Mouse (Mus musculus) frontal cortex, adult 2 months (tissue): ENCODE data around the gene Ccr1l1. TPM values are rescaled to one million over a fixed set of nuclear protein-coding genes. Genes with fewer than 3 reads are reported as not detected.

Experiments
- DNase-seq, 2 experiments: peaks; one replicate each; pipeline ENCODE4 v3.0.0; 2022; ENCODE audit warnings: low spot score in 1 of 2; ENCODE audit errors: extremely low spot score in 1 of 2
- polyA plus RNA-seq: library from polyadenylated mRNA; depleted of rRNA; stranded (reverse); fragments of >200 nt; gene quantifications from 2 replicates; pipeline ENCODE4 v1.2.3, GENCODE M21; 2012

Gene Ccr1l1
- polyA plus RNA-seq, 1 experiment: not detected

DNA sequence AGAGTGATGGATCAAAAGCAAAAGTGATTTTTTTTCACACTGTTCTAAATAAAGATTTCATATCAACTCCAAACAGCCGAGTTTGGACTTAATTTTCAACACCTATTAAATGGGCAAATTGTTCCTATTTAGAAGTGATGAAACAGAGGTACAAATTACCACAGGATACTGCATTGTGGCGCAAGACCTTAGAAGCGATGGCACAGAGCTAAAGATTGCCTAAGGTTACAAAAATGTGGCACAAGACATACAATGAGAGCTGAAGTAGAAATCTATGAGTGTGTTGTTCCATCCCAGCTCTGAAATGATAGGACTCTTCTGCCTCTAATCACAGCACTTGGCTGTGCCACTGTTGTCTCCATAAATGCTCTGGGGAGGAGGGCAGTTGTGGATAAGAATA is 13.4 kb downstream of the Ccr1l1 start:
- no peak for DNase-seq

DNA sequence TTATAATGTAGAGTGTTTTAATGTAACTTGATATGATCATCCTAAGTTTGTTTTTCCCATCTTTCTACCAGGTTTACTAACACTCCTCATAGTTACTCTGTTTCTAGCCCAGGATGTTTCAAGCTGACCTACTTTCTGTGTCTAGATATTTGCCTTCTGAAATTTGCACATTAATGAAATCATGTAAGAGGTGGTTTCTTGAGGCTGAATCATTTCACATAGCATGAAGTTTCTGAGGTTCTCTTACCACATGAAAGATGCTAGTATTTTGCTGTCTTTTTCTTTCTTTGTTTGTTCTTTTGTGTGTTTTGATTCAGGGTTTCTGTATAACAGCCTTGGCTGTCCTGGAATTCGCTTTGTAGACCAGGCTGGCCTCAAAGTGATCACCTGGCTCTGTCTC is 18.0 kb downstream of the Ccr1l1 start:
- no peak for DNase-seq

DNA sequence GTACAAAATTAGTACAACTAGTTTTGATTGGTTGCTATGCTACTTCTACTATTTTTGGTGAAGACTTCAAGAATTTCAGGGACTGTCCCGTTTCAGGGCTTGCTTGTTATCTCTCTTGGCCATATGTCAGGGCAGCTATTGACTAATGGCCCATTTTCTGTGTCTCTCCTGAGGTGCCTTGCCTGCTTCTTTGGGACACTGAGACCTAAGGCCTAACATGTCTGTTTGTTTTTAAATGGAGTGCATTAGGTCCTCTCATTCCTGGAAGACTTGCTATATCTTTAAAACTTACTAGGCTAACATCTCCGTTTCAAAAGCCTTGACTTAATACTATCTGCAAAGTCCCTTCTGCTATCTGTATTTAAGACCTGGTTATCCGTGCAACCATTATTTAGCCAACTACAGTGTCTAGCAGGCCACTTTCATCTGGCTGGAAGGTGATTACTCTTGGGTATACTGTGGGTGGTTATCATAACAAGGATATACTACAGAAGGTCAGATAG is 20.2 kb downstream of the Ccr1l1 start:
- DNase-seq: no peak

DNA sequence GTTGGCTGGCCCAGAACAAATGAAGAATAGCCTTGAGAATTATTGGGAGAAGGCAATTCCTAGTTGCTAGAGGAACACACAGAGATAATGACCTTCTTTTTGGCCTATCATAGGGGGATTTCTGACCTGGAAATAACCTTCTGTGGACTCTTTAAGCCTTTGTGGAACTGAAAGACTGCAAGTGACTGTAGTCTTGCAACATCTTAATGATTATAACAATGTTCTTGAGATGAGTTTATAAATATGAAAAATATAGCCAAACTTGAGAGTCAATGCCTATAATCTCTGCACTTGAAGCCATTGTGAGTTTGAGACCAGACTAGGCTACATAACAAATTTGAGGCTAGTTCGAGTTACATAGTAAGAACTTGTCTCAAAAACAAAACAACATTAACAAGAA is 21.3 kb downstream of the Ccr1l1 start:
- no peak for DNase-seq

DNA sequence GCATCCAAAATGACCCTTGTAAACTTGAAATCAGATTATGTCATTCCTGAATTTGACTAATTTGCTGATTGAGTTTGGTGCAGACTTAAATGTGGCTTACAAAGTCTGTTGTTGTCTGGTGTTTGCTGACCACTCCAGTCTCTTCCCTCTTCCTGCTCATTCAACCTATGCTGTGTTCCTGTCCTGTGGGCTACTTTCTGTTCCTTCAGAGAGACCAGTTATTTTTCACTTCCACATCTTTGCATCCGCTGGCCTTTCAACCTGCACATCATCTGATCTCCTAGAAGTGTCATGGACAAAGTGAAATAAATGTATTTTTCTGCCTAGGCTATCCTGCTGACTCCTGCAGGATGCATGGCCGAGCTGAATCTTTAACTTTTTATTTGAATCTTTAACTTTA is 24.7 kb downstream of the Ccr1l1 start:
- no peak for DNase-seq

DNA sequence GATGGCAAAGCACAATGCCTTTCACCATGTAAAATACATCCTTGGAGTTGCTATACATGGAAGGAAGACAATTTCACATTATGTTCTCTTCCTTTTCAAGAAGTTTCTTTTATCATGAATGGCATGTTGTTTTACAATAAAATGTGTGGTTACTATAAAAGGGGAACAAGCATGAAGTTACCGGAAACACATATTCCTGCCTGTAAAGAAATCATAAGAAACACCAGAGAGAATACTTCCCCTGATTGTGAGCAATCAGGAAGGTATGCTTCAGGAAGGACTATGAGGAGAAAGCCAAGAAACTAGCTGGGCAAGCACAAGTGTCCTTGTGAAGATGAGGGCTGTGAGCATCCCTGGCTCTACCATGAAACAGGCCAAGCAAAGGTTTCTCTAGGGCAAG is 27.0 kb downstream of the Ccr1l1 start:
- no peak for DNase-seq

DNA sequence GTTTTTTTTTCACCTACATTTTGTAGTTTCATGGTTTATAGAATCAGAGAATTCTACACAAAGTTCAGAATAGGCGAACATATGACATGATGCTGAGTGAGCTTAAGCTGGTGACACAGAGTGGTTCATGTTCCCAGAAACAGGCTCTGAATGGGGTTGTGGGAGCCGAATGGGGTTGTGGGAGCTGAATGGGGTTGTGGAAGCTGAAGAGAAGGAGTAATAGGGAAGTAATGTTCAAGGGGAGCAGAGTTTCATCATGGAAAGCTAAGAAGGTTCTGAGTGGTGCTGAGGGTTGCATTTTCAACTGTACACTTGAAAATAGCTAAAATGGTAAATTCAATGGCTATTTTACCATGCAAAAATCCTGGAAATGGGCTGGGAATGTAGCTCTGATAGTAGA is 28.8 kb downstream of the Ccr1l1 start:
- DNase-seq: no peak

DNA sequence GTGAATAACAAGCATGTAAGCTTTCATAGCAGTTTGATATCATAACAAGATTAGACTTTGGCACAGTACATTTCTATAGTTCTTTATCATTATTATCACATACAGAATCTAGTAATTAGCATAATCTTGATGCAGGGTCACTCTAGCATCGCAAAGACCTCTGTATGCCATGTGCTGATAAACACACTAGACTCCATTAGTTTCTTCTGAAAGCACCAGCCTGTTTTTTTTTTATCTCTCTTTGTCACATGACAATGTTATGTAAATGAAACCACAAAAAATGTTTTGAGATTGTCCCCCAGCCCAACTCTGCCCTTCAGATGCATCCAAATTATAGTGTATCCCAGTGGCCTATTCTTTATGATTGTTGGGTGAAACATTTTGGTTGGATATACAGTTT is 30.4 kb downstream of the Ccr1l1 start:
- DNase-seq: no peak

DNA sequence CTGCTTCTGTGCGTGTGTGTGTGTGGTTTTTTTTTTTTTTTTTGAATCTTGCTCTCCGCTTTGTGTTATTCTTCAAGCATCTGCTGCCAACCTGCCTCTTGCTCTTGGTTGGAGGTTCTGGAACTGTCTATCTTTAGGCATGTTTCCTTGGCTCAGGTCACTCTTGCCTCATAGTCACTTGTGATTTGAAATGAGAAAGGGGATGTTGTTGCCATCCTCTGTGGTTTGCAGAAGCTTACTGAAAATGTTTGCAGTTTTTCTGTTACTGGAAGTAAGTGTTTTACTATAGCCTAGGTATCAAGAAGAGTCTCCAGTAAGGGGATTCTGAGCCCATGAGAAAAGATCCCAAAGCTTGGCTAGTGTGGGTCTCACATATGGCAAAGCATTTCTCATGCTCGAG is 36.2 kb downstream of the Ccr1l1 start:
- DNase-seq: no peak

DNA sequence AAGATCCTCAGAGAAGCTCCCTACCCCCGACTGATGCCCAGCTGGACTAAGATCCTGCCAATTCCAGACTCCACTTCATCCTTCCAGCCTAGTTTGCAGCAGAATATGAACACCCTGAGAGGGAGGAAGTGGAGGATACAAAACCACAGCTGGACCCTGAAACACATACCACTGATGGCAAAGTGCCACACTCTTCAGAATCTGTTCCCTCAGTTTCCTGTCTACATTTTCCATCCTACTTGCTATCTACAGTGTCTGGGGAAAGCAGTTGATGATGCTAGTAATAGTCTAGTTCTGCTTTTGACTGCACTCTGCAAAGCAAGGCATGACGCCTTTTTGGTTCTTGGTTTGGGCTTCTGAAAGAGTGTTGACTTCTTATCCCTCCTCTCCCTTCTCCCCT is 36.9 kb downstream of the Ccr1l1 start:
- DNase-seq: no peak

DNA sequence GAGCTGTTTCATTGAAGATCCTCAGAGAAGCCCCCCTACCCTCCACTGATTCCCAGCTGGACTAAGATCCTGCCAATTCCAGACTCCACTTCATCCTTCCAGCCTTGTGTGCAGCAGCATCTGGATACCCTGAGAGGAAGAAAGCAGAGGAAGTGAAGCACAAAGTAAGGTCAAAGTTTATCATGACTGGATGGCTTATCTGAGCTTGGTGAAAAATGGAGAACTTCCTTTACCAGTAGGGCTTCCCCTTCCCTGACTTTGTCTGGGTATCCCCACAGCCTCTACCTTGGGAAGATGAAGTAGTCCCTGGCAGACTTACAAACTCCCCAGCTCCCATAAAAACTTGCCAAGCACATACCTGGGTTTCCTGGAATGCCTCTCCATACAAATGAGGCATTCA is 37.6 kb downstream of the Ccr1l1 start:
- DNase-seq: no peak

DNA sequence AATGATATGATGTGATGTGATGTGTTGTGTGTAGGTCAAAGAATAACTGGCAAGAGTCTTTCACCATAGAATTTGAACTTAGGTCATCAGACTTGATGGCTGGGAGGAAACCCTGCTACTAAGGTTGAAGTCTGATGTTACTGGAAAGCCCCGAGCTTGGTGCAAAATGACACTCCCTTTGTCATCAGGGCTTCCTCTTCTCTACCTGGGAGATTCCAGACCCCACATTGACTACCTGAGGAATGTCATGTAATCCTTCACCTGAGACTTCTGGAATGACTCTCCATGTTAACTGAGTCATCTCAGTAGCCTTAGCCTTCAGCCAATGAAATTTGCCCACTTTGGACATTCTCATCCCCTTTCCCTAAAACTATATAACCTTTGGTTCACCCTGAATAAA is 38.0 kb downstream of the Ccr1l1 start:
- DNase-seq: no peak

DNA sequence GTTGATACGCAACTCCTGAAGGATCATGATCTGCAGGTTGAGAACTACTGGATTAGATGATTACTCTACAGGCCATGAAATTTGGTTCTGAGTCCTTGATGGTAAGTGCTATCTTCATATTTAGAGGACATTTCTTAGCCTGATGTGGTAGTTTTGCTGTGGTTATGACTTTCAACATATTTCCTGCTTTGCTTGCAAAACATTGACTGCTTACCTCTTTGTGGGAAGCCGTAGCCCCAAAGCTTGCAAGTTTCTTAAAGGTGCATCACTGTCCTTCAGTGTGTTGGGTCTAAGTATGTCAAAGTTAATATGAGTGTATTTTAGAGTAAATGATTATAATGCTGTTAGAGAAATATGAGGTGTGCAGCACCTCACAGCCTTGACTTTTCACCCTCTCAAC is 40.2 kb downstream of the Ccr1l1 start:
- DNase-seq: no peak

DNA sequence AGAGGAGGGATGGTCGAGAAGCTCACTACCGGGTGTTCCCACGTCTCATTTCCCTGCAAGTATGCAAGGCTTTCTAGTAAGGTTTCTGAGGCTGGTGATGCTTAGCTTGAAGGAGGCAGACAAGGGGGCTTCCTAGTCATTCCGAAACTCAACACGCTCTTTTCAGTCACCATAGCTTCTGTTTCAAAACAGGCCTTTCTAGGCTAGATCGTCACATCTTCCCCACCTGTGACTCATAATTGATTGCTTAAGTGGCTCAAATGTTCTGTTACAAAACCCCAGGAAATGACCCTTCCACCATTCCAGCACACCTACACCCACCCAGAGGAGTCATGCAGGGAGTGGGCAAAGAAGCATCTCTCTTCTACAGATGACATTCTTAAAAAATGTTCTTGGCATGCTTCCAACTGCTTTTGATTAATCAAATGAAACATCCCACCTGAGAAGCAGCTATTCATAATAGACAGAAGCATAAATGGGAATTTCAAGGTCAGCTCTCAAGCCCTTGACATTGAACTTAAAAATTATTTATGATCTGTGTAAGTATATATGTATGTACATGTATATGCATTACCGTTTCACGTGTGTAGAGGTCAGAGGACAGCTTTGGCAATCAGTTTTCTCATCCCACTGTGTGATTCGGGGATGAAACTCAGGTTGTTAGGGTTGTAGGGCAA is 41.5 kb downstream of the Ccr1l1 start:
- no peak for DNase-seq

DNA sequence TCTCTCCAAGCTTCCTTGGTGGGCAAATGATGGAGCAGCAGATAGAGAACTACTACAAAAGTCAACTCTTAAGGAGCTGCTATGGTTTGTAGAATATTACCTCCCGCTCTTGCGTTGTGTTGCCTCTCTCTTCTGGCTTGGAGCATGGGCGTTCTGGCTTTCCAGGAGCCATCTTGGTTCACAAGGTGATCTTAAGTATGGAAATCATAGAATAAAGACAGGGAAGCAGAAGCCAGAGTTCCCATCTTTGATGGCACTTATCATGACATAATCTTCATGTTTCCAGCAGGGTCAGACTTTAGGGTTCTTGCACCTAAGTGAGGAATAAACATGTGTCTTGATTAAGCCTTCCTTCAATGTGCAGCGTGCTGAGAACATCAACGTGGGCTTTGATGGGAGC is 42.4 kb downstream of the Ccr1l1 start:
- no peak for DNase-seq

DNA sequence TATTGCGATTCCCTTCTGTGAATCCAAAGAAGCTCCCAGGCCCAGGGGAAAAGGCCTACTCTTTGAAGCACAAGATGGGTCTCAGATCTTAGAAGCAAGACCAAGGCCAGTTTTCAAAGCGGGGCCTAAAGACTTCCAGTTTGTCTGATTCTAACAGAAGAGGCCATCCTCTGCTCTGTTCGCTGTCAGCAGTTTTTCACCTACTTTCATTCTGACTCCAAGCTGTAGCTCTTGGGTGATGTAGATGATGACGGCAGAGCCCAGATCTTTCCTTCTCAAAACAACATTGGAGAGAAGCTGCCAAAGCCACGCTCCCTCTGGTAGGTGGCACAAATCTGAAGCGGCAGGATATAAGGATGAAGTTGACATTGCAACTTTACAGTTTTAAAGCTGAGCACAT is 42.9 kb downstream of the Ccr1l1 start:
- no peak for DNase-seq

DNA sequence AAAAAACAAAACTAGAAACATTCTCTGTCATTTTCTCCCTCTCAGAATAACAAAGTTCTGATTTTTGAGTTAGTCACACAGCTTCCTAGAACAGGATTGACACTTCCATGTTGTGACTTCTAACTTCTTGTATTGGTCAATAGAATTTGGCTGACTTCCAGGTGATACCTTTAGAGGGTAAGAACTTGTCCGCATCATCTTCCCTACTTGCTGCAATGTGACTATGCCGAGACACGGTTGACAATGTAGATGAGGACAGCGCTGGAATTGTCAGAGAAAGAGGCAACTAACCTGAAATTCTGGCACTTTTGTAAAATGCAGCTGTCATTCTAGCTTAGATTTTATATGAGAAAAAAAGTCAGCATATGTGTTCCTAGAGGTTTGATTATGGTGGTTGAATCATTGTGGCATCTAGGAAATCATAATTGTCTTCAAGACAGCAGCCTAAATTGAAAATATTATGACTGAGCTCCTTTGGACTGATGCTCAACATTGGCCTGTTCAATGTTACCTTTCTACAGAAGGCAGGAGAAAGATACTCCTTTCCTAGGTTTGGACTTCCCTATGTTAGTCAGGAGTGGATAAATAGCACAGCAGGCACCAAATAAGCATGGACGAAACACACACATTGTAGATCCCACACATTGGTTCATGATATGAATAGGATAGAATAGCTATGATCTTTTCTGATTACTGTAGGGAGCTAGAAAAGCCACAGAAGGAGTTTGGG is 44.3 kb downstream of the Ccr1l1 start:
- no peak for DNase-seq

DNA sequence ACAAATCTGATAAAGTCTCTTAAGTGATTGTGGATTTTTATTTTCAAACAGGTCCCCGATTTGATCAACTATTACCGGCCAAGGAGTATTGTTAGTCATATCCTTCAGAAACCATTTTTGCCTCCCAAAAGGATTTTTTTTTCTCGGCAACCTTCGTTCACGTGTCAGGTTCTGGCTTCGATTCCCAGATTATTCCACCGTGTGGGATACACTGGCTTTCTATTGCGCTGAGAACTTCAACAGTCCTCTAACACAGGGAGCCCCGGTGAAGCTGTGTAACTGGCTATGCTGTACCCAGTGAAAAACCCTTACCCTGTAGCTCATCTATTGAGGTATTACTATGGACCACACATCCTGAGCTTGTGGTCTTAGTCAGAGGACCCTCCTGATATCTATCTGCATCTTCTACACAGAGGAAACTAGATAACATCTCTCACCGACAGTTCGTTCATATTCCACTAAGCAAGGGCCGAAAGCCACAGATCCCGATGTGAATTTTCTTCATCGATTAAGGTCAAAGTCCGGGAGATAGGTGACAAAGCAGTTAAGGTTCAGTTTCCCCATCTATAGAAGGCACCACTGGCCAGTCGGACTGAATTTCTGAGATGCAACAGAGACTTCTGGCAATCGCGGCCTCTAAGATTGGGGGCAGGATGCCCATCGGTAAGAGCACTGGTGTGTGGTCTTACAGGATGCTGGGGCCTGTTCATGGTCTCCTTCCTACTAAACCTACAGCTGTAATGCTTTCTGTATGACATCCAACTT is 45.1 kb downstream of the Ccr1l1 start:
- no peak for DNase-seq

DNA sequence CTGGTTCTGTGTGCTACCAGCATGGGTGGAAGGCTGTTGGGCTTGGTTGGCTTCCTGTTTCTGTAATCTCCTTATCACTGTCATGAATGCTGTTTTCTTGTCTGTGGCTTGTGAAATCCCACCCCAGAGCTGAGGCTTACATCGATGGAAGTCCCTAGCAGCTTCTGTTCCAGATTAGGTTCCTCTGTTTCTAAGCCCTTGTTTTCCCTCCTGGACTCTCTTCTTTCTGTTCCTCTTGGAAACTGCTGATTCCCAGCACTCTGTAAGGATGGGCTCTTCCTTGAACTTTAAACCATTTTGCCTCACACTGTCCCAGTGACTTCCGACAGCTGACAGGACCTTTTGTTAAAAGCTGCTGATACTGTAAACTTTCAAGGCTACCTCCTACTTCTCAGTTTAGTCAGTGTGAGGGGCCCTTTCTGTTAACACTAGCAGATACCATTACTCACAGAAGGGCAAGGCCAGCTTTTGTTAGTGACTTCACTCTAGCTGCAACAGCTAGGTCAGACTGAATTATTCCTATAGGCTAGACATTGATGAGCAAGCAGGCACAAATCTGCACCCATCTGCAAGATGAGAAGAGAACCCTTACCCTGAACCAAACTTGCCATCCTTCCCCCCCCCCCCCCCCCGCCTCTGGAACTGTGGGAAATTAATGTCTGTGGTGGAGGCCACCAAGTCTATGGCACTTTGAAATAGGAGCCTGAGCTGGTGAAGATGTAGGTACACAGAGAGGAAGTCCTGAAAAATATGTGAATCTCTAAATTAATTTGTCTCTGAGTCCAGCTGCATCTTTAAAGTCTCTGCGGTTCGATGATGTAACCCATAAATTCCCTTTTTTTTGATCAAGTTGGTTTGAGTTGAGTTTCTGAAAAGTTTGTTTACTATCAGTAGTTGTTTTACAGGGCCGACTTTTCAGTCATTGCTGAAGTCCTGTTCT is 46.2 kb downstream of the Ccr1l1 start:
- no peak for DNase-seq

DNA sequence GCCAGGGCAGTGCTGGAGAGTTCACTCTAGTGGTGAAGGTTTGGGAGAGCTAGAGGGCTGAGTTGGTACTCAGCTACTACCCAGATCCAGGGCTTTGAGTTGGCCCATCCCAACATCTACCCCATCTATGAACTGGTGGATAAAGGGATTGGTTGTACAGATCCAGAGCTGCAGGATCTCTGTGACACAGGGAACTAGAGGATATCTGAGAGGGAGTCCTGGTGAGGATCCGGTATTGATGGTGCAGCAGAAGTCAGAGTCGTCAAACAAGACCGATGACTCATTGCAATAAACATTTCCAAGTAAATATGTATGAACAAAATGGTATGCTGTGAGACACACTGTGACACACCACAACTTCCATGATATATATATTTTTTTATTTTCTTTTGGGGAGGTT is 47.3 kb downstream of the Ccr1l1 start:
- DNase-seq: no peak

DNA sequence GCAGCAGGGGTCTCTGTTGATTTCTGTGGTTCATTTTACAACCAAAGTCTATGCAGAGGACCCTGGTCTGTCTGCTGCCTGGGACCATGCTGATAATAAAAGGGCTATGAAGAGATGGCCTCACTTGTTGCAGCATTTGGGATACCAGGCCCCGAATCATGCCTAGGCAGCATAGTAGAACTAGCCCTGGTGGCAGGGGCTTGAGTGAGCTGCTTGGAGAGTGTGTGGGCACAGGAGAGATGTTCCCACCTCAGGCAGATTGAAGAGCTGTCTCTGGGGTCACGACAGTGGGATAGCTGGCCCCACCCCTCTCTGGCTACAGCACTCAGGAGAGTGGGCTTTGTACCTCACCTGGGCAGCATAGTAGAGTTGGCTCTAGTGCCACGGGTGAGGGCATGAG is 47.7 kb downstream of the Ccr1l1 start:
- DNase-seq: no peak
